Mouse (Mus musculus) layer of hippocampus, adult 18-20 months (tissue): ENCODE measurements at regions not wholly inside any gene's neighbourhood (a gene's known extent, or its start where the extent isn't known, plus 50 kb on each side); places are given as distances from the start of the nearest gene placed in this dataset.

ENCODE experiments used
- DNase-seq, 2 experiments: peaks; one replicate each; pipeline ENCODE4 v3.0.0; 2022; ENCODE audit warnings: low spot score in 2 of 2

DNA sequence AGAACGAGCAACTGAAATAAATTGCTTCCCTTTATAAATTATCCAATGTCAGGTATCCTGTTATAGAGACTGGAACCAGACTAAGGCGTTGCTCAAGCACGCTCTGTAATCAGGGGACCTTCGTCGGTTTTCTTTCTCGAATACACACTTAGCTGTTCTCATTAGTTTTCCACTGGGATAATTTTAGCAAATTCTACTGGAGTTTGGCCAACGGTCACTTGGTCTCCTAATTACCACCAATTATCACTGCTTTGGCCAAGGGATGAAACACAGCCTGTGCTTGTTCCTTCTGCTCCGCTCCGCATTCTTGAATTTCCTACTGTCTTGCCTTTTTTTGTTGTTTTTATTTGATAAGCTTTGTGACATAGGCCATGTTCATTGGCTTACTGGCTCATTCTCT lies 191.1 kb upstream of the Topaz1 start:
- DNase-seq = no peak

GRCm38 (mm10) chr9:122566060-122566459 lies 181.1 kb upstream of the Topaz1 start:
- no peak for DNase-seq

DNA sequence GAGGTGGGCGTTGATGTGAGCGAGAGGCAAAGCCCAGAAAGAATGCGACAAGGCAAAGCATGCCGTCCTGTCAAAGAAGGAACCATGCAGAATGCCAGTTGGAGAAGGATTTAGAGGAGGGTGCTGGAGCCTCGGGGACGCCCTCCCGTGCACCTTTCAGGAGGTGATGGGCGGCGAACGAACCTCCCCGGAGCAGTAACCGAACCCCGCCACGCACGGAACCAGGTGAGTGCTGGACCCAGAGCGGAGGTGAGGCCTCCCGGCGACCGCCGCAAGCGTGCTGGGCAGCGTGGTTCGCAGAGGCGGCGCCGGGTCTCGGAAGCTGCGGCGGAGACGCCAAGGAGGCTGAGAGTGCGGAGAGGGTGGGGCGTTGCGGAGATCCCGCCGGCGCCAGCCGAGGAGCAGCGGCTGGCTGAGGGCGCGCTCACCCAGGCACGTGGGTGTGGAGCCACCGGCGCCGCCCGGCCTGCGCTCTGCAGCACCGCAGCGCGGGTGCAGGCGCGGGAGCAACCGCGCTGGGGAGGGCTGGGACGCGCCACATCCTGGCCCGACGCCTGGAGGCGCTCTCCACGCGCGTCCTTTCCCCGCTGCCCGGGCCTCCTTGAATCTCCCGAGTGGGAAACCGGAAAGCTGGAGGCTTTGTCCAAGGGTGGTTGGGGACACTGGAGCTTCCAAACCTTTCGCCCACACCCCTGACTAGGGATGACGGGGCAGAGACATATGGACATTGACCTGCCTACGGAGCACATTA lies 178.3 kb upstream of the Topaz1 start:
- DNase-seq = peak; percentile 60 to 64

DNA sequence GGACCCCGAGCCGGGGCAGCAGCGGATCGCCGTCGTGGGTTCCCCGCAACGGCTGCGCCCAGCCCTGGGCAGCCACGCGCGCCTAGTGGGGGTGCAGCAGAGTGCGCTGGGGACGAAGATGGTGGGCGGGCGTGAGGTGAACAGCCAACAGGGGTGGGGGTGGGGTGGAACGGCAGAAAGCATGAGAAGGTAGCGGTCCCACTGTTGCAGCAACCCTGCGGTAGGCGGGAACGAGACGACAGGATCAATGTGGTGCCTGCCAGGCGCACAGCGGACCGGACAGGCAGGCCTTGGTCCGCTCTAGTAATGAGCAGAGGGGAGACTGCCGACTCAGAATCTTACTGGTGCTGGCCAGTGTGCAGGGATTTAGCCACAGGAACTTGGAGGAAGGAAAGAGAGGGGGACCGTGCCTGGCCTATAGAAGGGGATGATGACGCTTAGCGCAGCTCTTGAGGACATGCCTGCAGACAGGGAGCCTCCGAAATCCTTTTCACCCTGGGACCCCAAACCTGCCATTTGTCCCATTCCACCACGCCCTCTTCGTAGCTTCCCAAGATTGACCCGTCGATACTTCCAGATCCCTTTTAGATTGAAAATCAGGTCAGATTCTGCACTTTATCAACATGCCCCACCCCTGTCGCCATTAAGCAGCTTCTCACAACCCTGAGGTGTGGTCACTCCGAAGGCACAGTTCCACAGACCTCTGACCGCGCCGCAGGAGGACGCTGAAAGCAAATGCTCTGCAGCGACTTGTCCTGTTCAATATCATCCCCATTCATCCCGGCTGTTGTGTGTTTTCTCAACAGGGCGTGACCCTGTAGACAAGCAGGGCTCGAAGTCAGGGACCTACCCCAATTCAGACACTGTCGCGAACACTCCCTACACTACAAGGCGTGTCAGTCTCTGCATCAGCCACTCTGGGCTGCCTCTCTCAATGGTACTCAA lies 177.4 kb upstream of the Topaz1 start:
- DNase-seq = no peak

- DNase-seq = no peak
These were observed 176.1 kb upstream of the Topaz1 start for GRCm38 (mm10) chr9:122571001-122571400.

DNA sequence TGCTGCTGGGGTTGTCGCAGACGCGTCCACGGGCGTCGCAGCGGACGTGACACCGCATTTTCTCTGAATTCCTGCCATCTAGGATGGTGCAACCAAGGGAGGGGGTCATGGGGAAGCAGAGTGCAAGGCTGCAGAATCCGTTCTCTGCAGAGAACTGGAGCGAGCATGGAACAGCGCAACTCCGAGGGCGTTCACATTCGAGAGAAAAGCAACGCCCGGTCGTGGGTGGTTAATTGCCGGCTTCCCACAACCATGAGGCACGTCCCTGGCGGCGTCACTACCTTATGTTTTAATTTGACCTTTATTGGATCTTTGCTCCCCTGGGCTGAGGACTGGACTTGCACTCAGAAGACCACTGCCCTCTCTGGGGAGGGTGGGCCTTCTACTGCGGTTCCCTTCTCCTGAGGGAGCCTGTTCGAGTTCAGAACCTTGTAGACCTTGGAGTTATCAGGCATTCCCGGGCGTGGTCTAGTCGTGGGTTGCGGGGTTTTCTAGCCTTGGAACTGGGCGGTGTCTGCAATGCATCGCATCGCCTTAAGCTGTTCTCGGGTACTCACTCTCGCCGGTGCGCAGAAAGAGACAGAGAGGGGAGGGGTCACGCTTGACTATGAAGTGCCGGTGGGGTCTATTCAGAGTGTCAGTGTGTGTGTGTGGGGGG lies 175.6 kb upstream of the Topaz1 start:
- peak; percentile 51 to 74 for DNase-seq

GRCm38 (mm10) chr9:122572060-122572835 lies 174.9 kb upstream of the Topaz1 start:
- DNase-seq = peak; percentile 96 to 97

DNA sequence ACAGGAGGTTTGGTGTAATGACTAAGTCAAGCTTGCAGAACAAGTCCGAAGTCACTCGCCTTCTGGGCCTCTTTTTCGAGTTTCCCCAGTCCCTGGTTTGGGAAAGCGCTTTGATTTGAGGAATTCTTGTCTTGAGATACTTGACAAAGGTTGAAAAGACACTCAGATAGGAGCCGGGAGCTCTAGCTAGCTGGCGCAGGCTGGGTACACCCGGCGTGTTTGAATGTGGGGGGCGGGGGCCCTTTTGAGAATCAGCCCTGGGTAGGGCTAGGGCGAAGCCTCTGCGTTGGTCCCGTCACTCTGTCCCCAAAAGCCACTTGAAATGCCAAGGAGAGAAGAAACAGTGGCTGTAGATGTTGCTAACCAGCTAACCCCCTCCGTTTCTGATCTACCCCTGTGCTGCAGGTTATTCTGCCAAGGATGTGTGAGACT lies 174.3 kb upstream of the Topaz1 start:
- DNase-seq = no peak

DNA sequence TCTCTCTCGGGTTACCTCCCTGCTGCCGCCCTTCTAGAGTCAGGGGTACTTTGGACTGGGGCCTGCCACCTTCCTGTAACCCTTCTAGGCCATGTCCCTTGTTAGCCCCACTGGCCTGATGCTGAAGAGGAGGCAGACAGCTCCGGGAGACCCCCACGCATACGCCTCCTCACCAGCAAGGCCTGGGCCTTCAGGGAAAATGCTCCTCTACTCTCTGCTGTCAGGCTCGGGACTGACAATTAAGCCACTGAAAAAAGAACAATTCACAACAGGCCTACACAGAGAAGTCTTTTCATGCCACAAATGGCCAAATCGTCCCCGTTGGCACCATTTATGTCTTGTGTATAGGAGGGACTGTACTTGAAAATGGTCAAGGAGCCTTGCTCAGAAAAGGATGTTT lies 161.9 kb upstream of the Topaz1 start:
- DNase-seq = peak in 1 of 2 experiments; percentile 54

- no peak for DNase-seq
These were observed 160.7 kb upstream of the Topaz1 start for GRCm38 (mm10) chr9:122586421-122586820.

DNA sequence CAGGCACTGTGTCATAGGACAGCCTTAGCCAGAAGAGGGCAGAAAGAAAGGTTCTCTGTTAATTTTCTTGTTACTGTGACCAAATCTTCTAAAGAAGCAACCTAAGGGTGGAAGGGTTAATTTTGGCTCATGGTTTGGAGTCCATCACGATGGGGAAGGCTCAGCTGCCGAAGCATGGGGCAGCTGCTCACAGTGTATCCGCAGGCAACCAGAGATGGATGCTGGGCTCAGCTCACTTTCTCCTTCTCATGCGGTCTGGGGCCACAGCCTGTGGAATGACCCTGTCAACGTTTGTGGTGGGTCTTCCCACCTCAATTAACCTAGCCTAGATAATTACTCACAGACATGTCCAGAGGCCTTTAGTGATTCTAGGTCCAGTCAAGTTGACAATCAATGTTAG lies 160.2 kb upstream of the Topaz1 start:
- DNase-seq = no peak

GRCm38 (mm10) chr9:122588246-122588645 lies 158.9 kb upstream of the Topaz1 start:
- DNase-seq = peak in 1 of 2 experiments; percentile 77

DNA sequence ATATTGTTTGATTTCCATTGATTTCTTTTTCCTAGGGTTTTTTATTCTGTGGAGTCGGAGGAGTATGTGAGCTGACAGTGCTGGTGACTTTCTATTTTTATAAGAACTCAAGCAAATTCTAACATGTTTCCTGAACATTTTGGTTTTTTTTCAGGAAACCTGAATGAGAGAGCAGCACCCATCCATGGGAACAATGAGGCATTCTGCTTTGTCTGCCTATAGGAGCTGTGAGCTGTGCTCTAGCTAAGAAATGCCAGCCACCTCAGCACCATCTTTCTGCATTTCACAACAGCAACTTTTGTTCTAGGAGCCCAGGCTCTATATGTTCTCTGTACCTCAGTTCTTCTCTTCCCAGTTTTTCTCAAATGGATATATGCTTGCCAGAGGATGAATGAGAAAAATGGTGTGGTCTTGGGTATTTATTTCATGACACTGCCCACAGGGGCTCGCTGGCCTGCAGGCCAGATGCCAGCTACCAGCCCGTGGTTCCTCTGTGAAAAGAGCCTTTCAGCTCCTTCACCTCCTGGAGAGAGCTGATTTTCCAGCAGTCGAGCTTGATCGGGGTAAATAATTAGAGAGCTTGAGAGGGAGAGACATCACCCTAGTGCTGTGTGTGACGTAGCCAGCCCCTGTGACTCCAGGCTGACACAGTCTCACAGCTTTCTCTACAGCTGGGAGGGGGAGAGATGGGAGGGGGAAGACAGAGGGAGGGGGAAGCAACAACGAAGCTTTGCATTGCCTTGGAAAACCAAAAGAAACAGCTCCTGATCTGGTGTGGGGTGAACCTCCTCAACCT lies 154.1 kb upstream of the Topaz1 start:
- DNase-seq = no peak

DNA sequence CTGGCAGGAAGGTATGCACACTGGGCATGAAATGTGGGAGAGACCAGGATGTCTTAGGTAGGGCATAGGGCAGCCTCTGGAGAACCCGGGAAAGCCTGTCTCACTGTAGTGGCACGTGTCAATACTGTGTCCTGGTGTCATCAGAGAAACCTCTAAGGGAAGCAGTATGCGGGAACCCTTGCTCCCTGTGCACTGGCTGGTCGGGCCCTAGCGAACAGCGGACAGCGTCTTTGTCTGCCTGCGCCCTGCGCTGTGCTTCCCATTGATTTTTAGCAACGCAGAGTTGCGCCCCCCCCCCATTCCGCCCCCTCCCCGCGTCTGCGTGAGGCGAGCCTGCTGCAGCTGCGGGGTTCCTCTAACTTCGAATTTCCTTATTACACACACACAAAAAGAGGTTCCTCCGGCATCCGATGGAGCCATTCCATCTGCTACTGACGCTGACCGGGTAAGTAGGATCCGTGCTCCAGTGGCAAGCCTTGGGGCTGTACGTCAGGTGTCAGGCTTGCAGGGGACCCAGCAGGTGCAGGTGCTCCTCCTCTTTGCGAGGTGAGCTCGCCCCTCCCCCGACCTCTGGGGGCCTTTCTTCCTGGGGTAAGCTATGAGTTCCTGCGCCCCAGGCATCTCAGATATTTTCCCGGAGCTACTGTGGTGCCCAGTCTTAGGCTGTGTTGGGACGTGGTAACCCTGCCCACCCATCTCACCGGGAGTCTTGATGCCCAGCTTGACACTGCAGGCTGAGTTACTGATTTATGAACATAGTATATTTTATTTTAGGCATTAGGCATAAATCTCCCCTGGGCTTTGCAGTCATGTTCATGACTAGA lies 151.8 kb upstream of the Topaz1 start:
- no peak for DNase-seq

DNA sequence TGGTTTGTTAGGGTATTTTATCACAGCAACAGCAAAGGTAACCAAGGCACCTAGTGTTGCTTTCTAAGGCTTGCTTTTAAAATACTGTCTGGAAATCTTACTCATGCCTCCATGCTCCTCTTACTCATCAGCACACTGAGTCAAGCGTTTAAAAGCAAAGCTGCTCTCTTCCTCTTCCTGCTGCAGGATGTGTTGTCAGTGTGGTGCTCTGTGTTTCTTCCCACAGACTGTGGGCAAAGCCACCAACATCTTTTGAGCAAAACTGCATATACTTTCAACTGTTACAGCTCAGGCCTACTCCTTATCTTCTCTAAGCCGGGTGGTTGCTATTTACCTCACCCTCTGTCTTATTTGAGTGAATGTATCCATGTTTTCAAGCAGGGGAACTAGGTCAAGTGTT lies 144.0 kb upstream of the Topaz1 start:
- DNase-seq = peak in 1 of 2 experiments; percentile 42

DNA sequence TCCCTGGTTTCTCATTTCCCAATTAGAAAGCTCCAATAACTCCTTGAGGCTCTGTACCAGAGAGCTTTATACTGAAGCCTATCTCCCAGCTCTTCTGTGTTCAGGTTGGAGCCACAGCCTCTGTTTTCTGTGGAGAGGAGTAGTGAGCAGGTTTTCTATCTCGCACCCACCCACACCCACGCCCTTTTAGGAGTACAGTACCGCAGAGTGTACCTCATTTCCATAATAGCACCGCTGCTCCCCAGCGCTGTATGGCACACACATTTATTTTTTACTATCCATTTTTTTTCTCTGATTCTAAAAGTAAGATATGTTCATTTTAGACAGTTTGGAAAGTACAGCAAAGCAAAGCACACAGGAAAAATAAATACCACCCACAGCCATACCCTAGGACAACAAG lies 137.5 kb upstream of the Topaz1 start:
- DNase-seq = peak in 1 of 2 experiments; percentile 80

DNA sequence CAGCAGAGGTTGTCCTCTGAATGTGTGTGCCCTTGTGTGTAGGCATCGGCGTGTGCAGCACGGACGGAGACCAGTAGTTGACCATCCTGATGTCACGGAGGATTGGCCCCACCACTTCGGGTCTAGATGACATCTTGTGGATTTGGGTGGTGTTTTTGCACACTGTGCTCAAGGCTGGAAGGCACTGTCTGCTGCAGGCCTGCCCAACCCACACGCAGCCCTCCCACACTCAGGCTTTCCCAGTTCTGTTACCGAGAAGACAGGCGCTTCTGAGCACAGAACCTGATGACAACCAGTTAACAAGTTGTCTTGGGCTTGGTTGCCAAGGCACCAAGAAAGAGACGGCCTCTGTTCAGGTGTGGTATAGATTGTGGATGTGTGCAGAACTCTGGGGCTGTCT lies 136.2 kb upstream of the Topaz1 start:
- DNase-seq = peak; percentile 74 to 88

- DNase-seq = no peak
These were observed 132.4 kb upstream of the Topaz1 start for GRCm38 (mm10) chr9:122614579-122615252.

DNA sequence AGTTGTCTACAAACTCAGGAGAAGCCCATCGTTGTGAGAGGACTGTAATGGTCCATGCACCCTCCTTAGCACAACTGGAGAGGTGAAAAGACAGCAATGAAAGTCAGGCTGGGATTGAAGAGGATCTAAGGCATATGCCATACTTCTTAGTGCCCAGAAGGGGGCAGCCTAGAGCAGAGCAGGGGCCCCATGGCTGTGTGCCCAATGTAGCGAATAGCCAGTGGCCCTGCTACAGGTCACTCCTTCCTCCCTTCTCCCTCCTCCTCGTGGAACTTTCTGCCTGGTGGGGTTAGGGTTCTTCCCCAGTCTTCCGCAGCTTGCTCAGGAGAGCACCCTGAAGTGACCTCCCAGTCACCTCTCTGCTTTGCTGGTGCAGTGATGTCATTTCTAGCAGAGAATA lies 131.8 kb upstream of the Topaz1 start:
- DNase-seq = no peak
